Mouse (Mus musculus): ENCODE data around the gene D430041D05Rik. TPM values are rescaled to one million over a fixed set of nuclear protein-coding genes. Genes with fewer than 3 reads are reported as not detected.

The D430041D05Rik gene
- polyA plus RNA-seq, 1 experiment from 2014 or later: 0.05 TPM

- H3K4me3 ChIP-seq (ENCODE audit: control insufficient read depth in 1 of 2, insufficient read depth in 1 of 2, low read depth in 1 of 2, low read length in 2 of 2): no peak overlapping the region
- H3K27ac ChIP-seq (replicated peaks in 1 of 2; ENCODE audit: control insufficient read depth in 1 of 2, insufficient read depth in 1 of 2, low read depth in 2 of 2, low read length in 2 of 2): peak overlapping the region; percentile 91 to 94
- no peaks in the 10 kb centered on the region for H3K36me3 ChIP-seq (ENCODE audit: control insufficient read depth, insufficient read depth, low read length)
- 25% methylated on average over 13 of the region's 13 CpGs for WGBS
- H3K4me1 ChIP-seq (ENCODE audit: control insufficient read depth in 2 of 2, insufficient read depth in 2 of 2, low read length in 2 of 2): peaks cover 20 to 22% of the 10 kb centered on the region in 2 experiments
- H3K27me3 ChIP-seq (ENCODE audit: control insufficient read depth, insufficient read depth, low read length): no peaks in the 10 kb centered on the region
- peak; percentile 46 for ATAC-seq (ENCODE audit: insufficient number of reproducible peaks, insufficient read depth, low FRiP score, low read depth)
- H3K9me3 ChIP-seq (ENCODE audit: control insufficient read depth, low read length): no peaks in the 10 kb centered on the region
- H3K9ac ChIP-seq (ENCODE audit: low read length): peak overlapping the region; percentile 59
- H3K4me2 ChIP-seq (ENCODE audit: low read length): peak overlapping the region; percentile 37
Measured at GRCm38 (mm10) chr2:104176979-104177704, 233.7 kb downstream of the D430041D05Rik start.

DNA sequence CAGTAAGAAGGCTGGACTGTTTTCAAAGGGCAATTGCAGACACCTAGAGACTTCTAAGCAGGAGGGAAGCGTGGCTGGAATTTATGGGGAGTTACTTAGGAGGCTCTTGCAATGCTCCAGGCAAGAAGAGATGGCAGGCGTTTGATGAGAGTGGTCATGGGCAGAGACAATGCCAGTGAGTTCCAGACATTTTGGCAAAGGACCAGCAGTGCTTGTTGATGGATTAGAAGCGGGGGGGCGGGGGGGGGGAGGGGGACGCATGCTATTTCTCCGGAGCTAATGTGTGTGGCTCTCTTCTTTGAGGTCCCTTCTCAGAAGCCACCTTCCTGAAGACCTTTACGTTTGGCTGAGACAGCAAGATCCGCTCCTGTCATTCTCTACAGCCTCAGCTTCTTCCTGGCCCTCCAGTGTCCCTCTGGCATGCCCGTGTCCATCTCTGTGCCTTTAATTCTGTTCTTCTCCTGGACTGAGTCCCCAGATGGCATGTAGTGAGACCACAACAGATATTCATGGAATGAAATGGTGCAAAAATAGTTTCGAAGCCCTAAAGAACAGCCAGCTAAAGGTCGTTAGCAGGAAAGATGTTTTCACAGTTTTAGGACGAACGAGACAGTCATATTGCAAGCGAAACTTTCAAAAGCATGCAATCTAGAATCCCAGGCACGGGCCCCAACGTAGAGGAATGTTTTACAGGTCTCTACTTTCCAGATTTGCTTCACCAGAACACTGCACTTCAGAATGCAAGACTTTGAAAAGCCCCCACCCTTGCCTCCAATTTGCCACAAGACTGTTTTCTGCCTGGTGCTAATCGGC, 234.4 kb downstream of the D430041D05Rik start:
- Histone ChIP-seq H3K4me2 (ENCODE audit: low read length) (peak overlapping the region; percentile 37), H3K4me1 (ENCODE audit: control insufficient read depth in 2 of 2, insufficient read depth in 2 of 2, low read length in 2 of 2) (peaks cover 20 to 22% of the 10 kb centered on the region in 2 experiments), H3K27ac (replicated peaks in 1 of 2; ENCODE audit: control insufficient read depth in 1 of 2, insufficient read depth in 1 of 2, low read depth in 2 of 2, low read length in 2 of 2) (peak overlapping the region; percentile 91 to 94), H3K36me3 (ENCODE audit: control insufficient read depth, insufficient read depth, low read length) (no peaks in the 10 kb centered on the region), H3K9ac (ENCODE audit: low read length) (peak overlapping the region; percentile 59), H3K9me3 (ENCODE audit: control insufficient read depth, low read length) (no peaks in the 10 kb centered on the region), H3K27me3 (ENCODE audit: control insufficient read depth, insufficient read depth, low read length) (no peaks in the 10 kb centered on the region), H3K4me3 (ENCODE audit: control insufficient read depth in 1 of 2, insufficient read depth in 1 of 2, low read depth in 1 of 2, low read length in 2 of 2) (no peak overlapping the region)
- WGBS: 40% methylated on average over 16 of the region's 17 CpGs
- ATAC-seq (ENCODE audit: insufficient number of reproducible peaks, insufficient read depth, low FRiP score, low read depth): no peak

GRCm38 (mm10) chr2:104175476-104176165, 235.2 kb downstream of the D430041D05Rik start:
- H3K36me3 ChIP-seq (ENCODE audit: control insufficient read depth, insufficient read depth, low read length): no peaks in the 10 kb centered on the region
- no peak overlapping the region for H3K9ac ChIP-seq (ENCODE audit: low read length)
- H3K9me3 ChIP-seq (ENCODE audit: control insufficient read depth, low read length): no peaks in the 10 kb centered on the region
- no peaks in the 10 kb centered on the region for H3K27me3 ChIP-seq (ENCODE audit: control insufficient read depth, insufficient read depth, low read length)
- H3K4me3 ChIP-seq (ENCODE audit: control insufficient read depth in 1 of 2, insufficient read depth in 1 of 2, low read depth in 1 of 2, low read length in 2 of 2): no peak overlapping the region
- no peak for ATAC-seq (ENCODE audit: insufficient number of reproducible peaks, insufficient read depth, low FRiP score, low read depth)
- H3K4me1 ChIP-seq (ENCODE audit: control insufficient read depth in 2 of 2, insufficient read depth in 2 of 2, low read length in 2 of 2): peaks cover 20 to 22% of the 10 kb centered on the region in 2 experiments
- no peak overlapping the region for H3K4me2 ChIP-seq (ENCODE audit: low read length)
- peak overlapping the region in 1 of 2 experiments; percentile 91; a peak in 3 of 4 replicates for H3K27ac ChIP-seq (replicated peaks in 1 of 2; ENCODE audit: control insufficient read depth in 1 of 2, insufficient read depth in 1 of 2, low read depth in 2 of 2, low read length in 2 of 2)
- WGBS: 87% methylated on average over 9 of the region's 9 CpGs

GRCm38 (mm10) chr2:104173431-104173830, 237.4 kb downstream of the D430041D05Rik start:
- 93% methylated on average over 3 of the region's 3 CpGs for WGBS
- no peaks in the 10 kb centered on the region for H3K27me3 ChIP-seq (ENCODE audit: control insufficient read depth, insufficient read depth, low read length)
- H3K9me3 ChIP-seq (ENCODE audit: control insufficient read depth, low read length): no peaks in the 10 kb centered on the region
- ATAC-seq (ENCODE audit: insufficient number of reproducible peaks, insufficient read depth, low FRiP score, low read depth): no peak
- no peak overlapping the region for H3K27ac ChIP-seq (replicated peaks in 1 of 2; ENCODE audit: control insufficient read depth in 1 of 2, insufficient read depth in 1 of 2, low read depth in 2 of 2, low read length in 2 of 2)
- peaks cover 20 to 22% of the 10 kb centered on the region in 2 experiments for H3K4me1 ChIP-seq (ENCODE audit: control insufficient read depth in 2 of 2, insufficient read depth in 2 of 2, low read length in 2 of 2)
- H3K4me3 ChIP-seq (ENCODE audit: control insufficient read depth in 1 of 2, insufficient read depth in 1 of 2, low read depth in 1 of 2, low read length in 2 of 2): no peak overlapping the region
- H3K36me3 ChIP-seq (ENCODE audit: control insufficient read depth, insufficient read depth, low read length): no peaks in the 10 kb centered on the region
- no peak overlapping the region for H3K4me2 ChIP-seq (ENCODE audit: low read length)
- H3K9ac ChIP-seq (ENCODE audit: low read length): no peak overlapping the region

DNA sequence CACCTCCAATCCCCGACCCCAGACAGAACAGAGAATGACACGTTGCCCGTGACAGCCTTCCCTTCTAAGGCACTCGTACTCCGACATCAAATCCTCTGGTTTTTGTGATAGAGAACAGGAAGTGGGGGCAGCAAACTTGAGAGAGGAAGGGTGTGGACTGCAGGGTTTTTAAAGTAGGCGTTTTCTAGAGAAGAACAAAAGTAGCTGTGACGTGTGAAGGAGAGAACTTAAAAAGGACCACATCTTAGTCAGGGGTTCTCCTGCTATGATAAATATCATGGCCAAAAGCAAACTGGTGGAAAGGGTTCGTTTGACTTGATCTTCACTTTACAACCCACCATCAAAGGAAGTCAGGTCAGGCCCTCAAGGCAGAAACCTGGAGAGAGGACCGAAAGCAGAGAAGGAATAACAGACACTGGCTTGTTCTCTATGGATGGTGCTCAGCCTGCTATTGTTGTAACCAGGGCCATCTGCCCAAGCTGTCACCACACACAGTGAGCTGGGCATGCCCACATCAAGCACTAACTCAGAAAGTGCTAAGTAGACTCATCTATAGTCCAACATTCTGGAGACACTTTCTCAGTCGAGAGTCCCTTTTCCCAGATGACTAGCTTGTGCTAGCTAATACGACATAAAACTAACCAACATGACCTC, 238.0 kb downstream of the D430041D05Rik start:
- no peak overlapping the region for H3K4me2 ChIP-seq (ENCODE audit: low read length)
- no peak overlapping the region for H3K27ac ChIP-seq (replicated peaks in 1 of 2; ENCODE audit: control insufficient read depth in 1 of 2, insufficient read depth in 1 of 2, low read depth in 2 of 2, low read length in 2 of 2)
- no peaks in the 10 kb centered on the region for H3K27me3 ChIP-seq (ENCODE audit: control insufficient read depth, insufficient read depth, low read length)
- ATAC-seq (ENCODE audit: insufficient number of reproducible peaks, insufficient read depth, low FRiP score, low read depth): no peak
- no peak overlapping the region for H3K9ac ChIP-seq (ENCODE audit: low read length)
- no peak overlapping the region for H3K4me3 ChIP-seq (ENCODE audit: control insufficient read depth in 1 of 2, insufficient read depth in 1 of 2, low read depth in 1 of 2, low read length in 2 of 2)
- no peaks in the 10 kb centered on the region for H3K36me3 ChIP-seq (ENCODE audit: control insufficient read depth, insufficient read depth, low read length)
- peaks cover 20 to 21% of the 10 kb centered on the region in 2 experiments for H3K4me1 ChIP-seq (ENCODE audit: control insufficient read depth in 2 of 2, insufficient read depth in 2 of 2, low read length in 2 of 2)
- no peaks in the 10 kb centered on the region for H3K9me3 ChIP-seq (ENCODE audit: control insufficient read depth, low read length)
- WGBS: 53% methylated on average over 11 of the region's 11 CpGs

DNA sequence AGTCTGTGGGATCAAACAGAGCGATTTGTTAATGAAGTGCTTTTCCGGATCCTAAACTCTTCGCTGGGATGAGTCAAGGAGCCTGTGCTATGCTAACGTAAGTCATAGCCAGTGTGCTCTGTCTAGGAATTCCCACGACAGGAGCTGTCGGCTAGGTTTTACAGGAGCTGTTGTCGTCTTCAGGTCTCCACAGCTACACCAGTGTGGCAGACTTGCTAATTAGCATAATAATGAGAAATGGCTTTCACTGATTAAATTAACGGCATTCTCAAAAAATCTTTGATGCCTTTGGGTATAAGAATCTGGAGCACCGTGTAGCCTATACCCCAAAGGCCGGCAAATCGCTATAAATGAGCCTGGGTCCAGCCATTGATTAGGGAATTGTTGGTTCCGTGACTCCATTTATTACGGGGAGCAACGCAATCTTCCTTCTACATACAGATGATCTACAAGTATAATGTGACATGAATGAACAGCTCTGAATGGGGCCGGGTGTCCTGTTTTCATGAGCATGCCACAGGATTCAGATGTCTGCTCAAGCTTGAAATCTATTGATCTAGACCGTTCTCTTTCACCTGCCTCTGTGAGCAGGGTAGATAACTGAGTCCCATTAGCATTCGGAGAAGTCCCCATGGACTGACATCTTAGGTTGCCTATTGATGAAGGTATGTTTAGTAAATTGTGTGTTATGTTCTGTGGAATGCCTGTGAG, 242.5 kb downstream of the D430041D05Rik start:
- Histone ChIP-seq H3K36me3 (ENCODE audit: control insufficient read depth, insufficient read depth, low read length) (no peaks in the 10 kb centered on the region), H3K27ac (replicated peaks in 1 of 2; ENCODE audit: control insufficient read depth in 1 of 2, insufficient read depth in 1 of 2, low read depth in 2 of 2, low read length in 2 of 2) (no peak overlapping the region), H3K9me3 (ENCODE audit: control insufficient read depth, low read length) (no peaks in the 10 kb centered on the region), H3K27me3 (ENCODE audit: control insufficient read depth, insufficient read depth, low read length) (no peaks in the 10 kb centered on the region), H3K4me3 (ENCODE audit: control insufficient read depth in 1 of 2, insufficient read depth in 1 of 2, low read depth in 1 of 2, low read length in 2 of 2) (no peak overlapping the region), H3K9ac (ENCODE audit: low read length) (no peak overlapping the region), H3K4me1 (ENCODE audit: control insufficient read depth in 2 of 2, insufficient read depth in 2 of 2, low read length in 2 of 2) (no peaks in the 10 kb centered on the region; a peak in 1 of 4 replicates), H3K4me2 (ENCODE audit: low read length) (no peak overlapping the region)
- no peak for ATAC-seq (ENCODE audit: insufficient number of reproducible peaks, insufficient read depth, low FRiP score, low read depth)
- WGBS: 87% methylated on average over 17 of the region's 17 CpGs

All from heart, embryonic 14.5 days (tissue).